Mouse (Mus musculus): ENCODE data around the gene Klri1. TPM values are rescaled to one million over a fixed set of nuclear protein-coding genes. Genes with fewer than 3 reads are reported as not detected.

Gene Klri1
- polyA plus RNA-seq (2014; fragmentation: Illumina TruSeq; extraction: RNeasy Lipid Tissue Mini Kit (QIAGEN cat#74804); ENCODE audit: insufficient read depth, low read depth, low replicate concordance) = 0.62 TPM

DNA sequence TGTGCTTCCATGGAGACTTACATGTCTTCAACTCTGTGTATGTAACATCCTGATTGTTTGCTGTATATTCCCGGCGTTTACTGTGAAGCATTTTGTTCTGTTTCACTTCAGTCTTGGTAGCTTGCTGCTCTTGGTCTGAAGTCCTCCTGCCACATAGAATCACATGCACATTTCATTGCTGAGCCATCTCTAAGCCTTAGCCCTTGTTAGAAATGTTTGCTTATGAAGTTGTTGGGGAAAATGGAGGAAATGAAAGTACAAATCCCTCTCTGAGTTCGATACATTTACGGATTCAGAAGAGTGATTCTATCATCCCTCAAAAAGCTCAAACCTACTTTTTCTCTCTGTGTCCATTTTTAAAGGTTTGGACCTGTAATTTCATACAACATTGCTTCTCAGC is at the start of gene Klri1:
Gene Klri1, minus strand, starts transcription at position 101 of the 400 bp plus-strand sequence.

GRCm38 (mm10) chr6:129740069-129740721 is 23.3 kb upstream of the Klri1 start, which contains the start of gene Klri2:
Gene Klri2 (minus strand): TSS chr6:129740484.

GRCm38 (mm10) chr6:129678873-129679272 is 38.1 kb downstream of the Klri1 start, which contains the start of gene Klrc1:
Gene Klrc1 (minus strand): TSS chr6:129678973.

GRCm38 (mm10) chr6:129660589-129660988 is 56.3 kb downstream of the Klri1 start, which contains the start of gene Klrc2:
Gene Klrc2 (minus strand): TSS chr6:129660689.

Other genes starting within 250 kb of the Klri1 start
- 2.9 TPM for gene Olr1, start 210.0 kb downstream of the Klri1 start, polyA plus RNA-seq (2014; fragmentation: Illumina TruSeq; extraction: RNeasy Lipid Tissue Mini Kit (QIAGEN cat#74804); ENCODE audit: insufficient read depth, low read depth, low replicate concordance)
- gene Tmem52b, start 204.6 kb downstream of the Klri1 start, polyA plus RNA-seq (2014; fragmentation: Illumina TruSeq; extraction: RNeasy Lipid Tissue Mini Kit (QIAGEN cat#74804); ENCODE audit: insufficient read depth, low read depth, low replicate concordance) = 0.35 TPM
- gene Gabarapl1, start 184.0 kb downstream of the Klri1 start, polyA plus RNA-seq (2014; fragmentation: Illumina TruSeq; extraction: RNeasy Lipid Tissue Mini Kit (QIAGEN cat#74804); ENCODE audit: insufficient read depth, low read depth, low replicate concordance) = 130 TPM
- 4.0 TPM for gene Klre1, start 139.2 kb downstream of the Klri1 start, polyA plus RNA-seq (2014; fragmentation: Illumina TruSeq; extraction: RNeasy Lipid Tissue Mini Kit (QIAGEN cat#74804); ENCODE audit: insufficient read depth, low read depth, low replicate concordance)
- gene Klrd1, start 125.3 kb downstream of the Klri1 start, polyA plus RNA-seq (2014; fragmentation: Illumina TruSeq; extraction: RNeasy Lipid Tissue Mini Kit (QIAGEN cat#74804); ENCODE audit: insufficient read depth, low read depth, low replicate concordance) = 13.5 TPM
- gene Klrk1, start 93.3 kb downstream of the Klri1 start, polyA plus RNA-seq (2014; fragmentation: Illumina TruSeq; extraction: RNeasy Lipid Tissue Mini Kit (QIAGEN cat#74804); ENCODE audit: insufficient read depth, low read depth, low replicate concordance) = 6.5 TPM
- not detected for gene Klrc3, start 73.8 kb downstream of the Klri1 start, polyA plus RNA-seq (2014; fragmentation: Illumina TruSeq; extraction: RNeasy Lipid Tissue Mini Kit (QIAGEN cat#74804); ENCODE audit: insufficient read depth, low read depth, low replicate concordance)
- 1.7 TPM for gene Klrc2, start 56.4 kb downstream of the Klri1 start, polyA plus RNA-seq (2014; fragmentation: Illumina TruSeq; extraction: RNeasy Lipid Tissue Mini Kit (QIAGEN cat#74804); ENCODE audit: insufficient read depth, low read depth, low replicate concordance)
- 2.1 TPM for gene Klrc1, start 38.2 kb downstream of the Klri1 start, polyA plus RNA-seq (2014; fragmentation: Illumina TruSeq; extraction: RNeasy Lipid Tissue Mini Kit (QIAGEN cat#74804); ENCODE audit: insufficient read depth, low read depth, low replicate concordance)
- gene Klri2, start 23.4 kb upstream of the Klri1 start, polyA plus RNA-seq (2014; fragmentation: Illumina TruSeq; extraction: RNeasy Lipid Tissue Mini Kit (QIAGEN cat#74804); ENCODE audit: insufficient read depth, low read depth, low replicate concordance) = 1.3 TPM
- gene Gm156, start 67.1 kb upstream of the Klri1 start, polyA plus RNA-seq (2014; fragmentation: Illumina TruSeq; extraction: RNeasy Lipid Tissue Mini Kit (QIAGEN cat#74804); ENCODE audit: insufficient read depth, low read depth, low replicate concordance) = not detected
- gene Gm17631, start 145.5 kb upstream of the Klri1 start, polyA plus RNA-seq (2014; fragmentation: Illumina TruSeq; extraction: RNeasy Lipid Tissue Mini Kit (QIAGEN cat#74804); ENCODE audit: insufficient read depth, low read depth, low replicate concordance) = not detected
- gene Klra17, start 159.5 kb upstream of the Klri1 start, polyA plus RNA-seq (2014; fragmentation: Illumina TruSeq; extraction: RNeasy Lipid Tissue Mini Kit (QIAGEN cat#74804); ENCODE audit: insufficient read depth, low read depth, low replicate concordance) = 0.68 TPM
- 0.33 TPM for gene Klra5, start 200.5 kb upstream of the Klri1 start, polyA plus RNA-seq (2014; fragmentation: Illumina TruSeq; extraction: RNeasy Lipid Tissue Mini Kit (QIAGEN cat#74804); ENCODE audit: insufficient read depth, low read depth, low replicate concordance)

All from lung, adult 10 weeks (tissue).